ENCODE assay signal across 22 mouse cellular contexts in the genomic region with DNA sequence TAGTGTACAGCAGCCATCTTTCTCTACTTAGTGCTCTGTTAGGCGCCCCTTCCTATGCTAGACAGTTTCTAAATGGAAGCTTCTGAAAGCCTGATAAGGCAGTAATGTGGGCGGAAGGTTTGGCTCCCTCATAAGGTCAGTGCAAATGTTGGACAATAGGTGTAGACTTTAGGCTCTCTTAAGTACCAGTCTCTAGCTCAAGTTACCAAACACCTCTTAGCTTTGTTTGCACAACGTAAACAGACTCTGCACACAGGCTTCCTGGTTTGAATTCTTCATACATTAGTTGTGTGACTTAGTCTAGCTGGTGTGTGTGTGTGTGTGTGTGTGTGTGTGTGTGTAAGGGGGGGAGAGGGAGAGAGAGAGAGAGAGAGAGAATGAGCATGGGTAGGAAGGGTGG. TPM values are rescaled to one million over a fixed set of nuclear protein-coding genes. Genes with fewer than 3 reads are reported as not detected.
"Had no signal": no experiment of that assay in that cellular context is flagged by ENCODE, and none has a peak within 500 bp of the region (broad histone marks: within the 10 kb centered on the region; RNA-seq: fewer than 3 reads in every experiment).

No protein-coding gene starts in this region.

- H3K4me2 ChIP-seq: liver, embryonic 11.5 days; liver, embryonic 15.5 days; midbrain, embryonic 11.5 days; midbrain, embryonic 15.5 days; neural tube, embryonic 13.5 days had no signal

- H3K9ac ChIP-seq: liver, embryonic 15.5 days; midbrain, embryonic 15.5 days; neural tube, embryonic 13.5 days had no signal

- H3K27ac ChIP-seq: hindbrain, postnatal 0 days; left cerebral cortex, adult 2 months; limb, embryonic 10.5 days; liver, embryonic 15.5 days; macrophage; midbrain, embryonic 15.5 days; neural tube, embryonic 13.5 days had no signal

- DNase-seq: kidney, adult 11 months; kidney, adult 9 months; kidney, postnatal 10 days; right cerebral cortex, postnatal 14 days; thymus, postnatal 4 days had no signal

- H3K4me1 ChIP-seq: limb, embryonic 10.5 days had no signal

- H3K27me3 ChIP-seq: liver, embryonic 15.5 days; megakaryocyte, embryonic 14.5 days; midbrain, embryonic 15.5 days; neural tube, embryonic 13.5 days had no signal

- ATAC-seq: hindbrain, postnatal 0 days; midbrain, embryonic 15.5 days had no signal

- H3K4me3 ChIP-seq: left cerebral cortex, adult 2 months; limb, embryonic 10.5 days; liver, embryonic 15.5 days; megakaryocyte, embryonic 14.5 days; midbrain, embryonic 15.5 days; neural tube, embryonic 13.5 days had no signal

- H3K9me3 ChIP-seq: limb, embryonic 10.5 days; liver, embryonic 15.5 days; megakaryocyte, embryonic 14.5 days; midbrain, embryonic 15.5 days; neural tube, embryonic 13.5 days had no signal

RNA-seq across cellular contexts. Expression of gene Hapln2, which starts 22.1 kb away (rescaled TPM):
- total RNA-seq: monocyte, adult 5-6 weeks had no signal
- polyA plus RNA-seq: intestine, embryonic 14.5 days; large intestine, adult 2 months; limb, embryonic 10.5 days; liver, embryonic 11.5 days; liver, embryonic 15.5 days; macrophage; midbrain, embryonic 11.5 days; spleen, adult 2 months had no signal

RNA-seq across cellular contexts. Expression of gene Ttc24, which starts 28.6 kb away (rescaled TPM):
- total RNA-seq: hindbrain, postnatal 0 days; layer of hippocampus, postnatal 25 days; left cerebral cortex, adult 2 months; left cerebral cortex, postnatal 14 days; monocyte, adult 5-6 weeks had no signal
- polyA plus RNA-seq: hindbrain, postnatal 0 days; intestine, embryonic 14.5 days; large intestine, adult 2 months; limb, embryonic 10.5 days; limb, embryonic 14.5 days; liver, embryonic 11.5 days; liver, embryonic 15.5 days; macrophage; midbrain, embryonic 11.5 days; midbrain, embryonic 15.5 days; neural tube, embryonic 13.5 days; spleen, adult 2 months had no signal

RNA-seq across cellular contexts. Expression of gene Iqgap3, which starts 32.2 kb away (rescaled TPM):
- total RNA-seq: monocyte, adult 5-6 weeks had no signal
